Mouse (Mus musculus) cortical plate, adult 2 months (tissue): ENCODE data around the gene Crtc2. TPM values are rescaled to one million over a fixed set of nuclear protein-coding genes. Genes with fewer than 3 reads are reported as not detected.
"Not testable (repeated sequence)": the region's sequence is repeated elsewhere in the genome, so short reads cannot be mapped to it uniquely, and the experiment has no call there.

ENCODE experiments used
- H3K27ac ChIP-seq: fragments of 200-500 bp; 2 replicates; pipeline ENCODE4 v1.5.1; 2012; ENCODE audit warnings: low read length, control low read depth, inconsistent platforms; ENCODE audit not compliant: insufficient read depth
- H3K4me1 ChIP-seq: fragments of 200-500 bp; 2 replicates; pipeline ENCODE4 v1.6.1; 2011; ENCODE audit warnings: low read length; ENCODE audit not compliant: control insufficient read depth, insufficient read depth
- H3K4me3 ChIP-seq: fragments of 200-500 bp; 2 replicates; pipeline ENCODE4 v1.5.1; 2011; ENCODE audit warnings: mild to moderate bottlenecking, low read length, control low read depth; ENCODE audit not compliant: insufficient read depth
- CTCF ChIP-seq: fragments of 200-500 bp; IDR thresholded peaks from 2 replicates; pipeline ENCODE4 v1.5.1; 2011; ENCODE audit warnings: mild to moderate bottlenecking, control low read depth, low read length; ENCODE audit not compliant: insufficient read depth; ENCODE audit errors: extremely low read depth
- POLR2A ChIP-seq: fragments of 200-500 bp; IDR thresholded peaks from 2 replicates; pipeline ENCODE4 v1.6.1; 2011; ENCODE audit warnings: mild to moderate bottlenecking, low read length, control low read depth; ENCODE audit not compliant: insufficient read depth; ENCODE audit errors: extremely low read depth
- polyA plus RNA-seq: library from polyadenylated mRNA; depleted of rRNA; stranded (reverse); fragments of >200 nt; gene quantifications from 2 replicates; pipeline ENCODE4 v1.2.3, GENCODE M21; 2012

The Crtc2 gene
- polyA plus RNA-seq, 1 experiment = 45.7 TPM

- Histone ChIP-seq H3K4me1 (no peaks in the 10 kb centered on the region), H3K4me3 (no peak overlapping the region), H3K27ac (no peak overlapping the region)
- TF ChIP-seq POLR2A = no peak
- TF ChIP-seq CTCF = no peak
Observed at GRCm38 (mm10) chr3:90241669-90242358, 12.1 kb upstream of the Crtc2 start.

GRCm38 (mm10) chr3:90242984-90243775, 10.8 kb upstream of the Crtc2 start, which contains the start of gene Creb3l4:
TSS of gene Creb3l4 (minus strand) at chr3:90243512.
- H3K27ac ChIP-seq = no peak within 1 kb of the TSS
- H3K4me3 ChIP-seq = 0 out of 2 replicates have a peak within 1 kb of the TSS, but pooled peaks have one; percentile 7
- no peak for TF ChIP-seq POLR2A
- TF ChIP-seq CTCF = no peak
- no peaks in the 10 kb centered on the region for H3K4me1 ChIP-seq

- H3K4me1 ChIP-seq = no peaks in the 10 kb centered on the region
- no peak overlapping the region for H3K27ac ChIP-seq
- H3K4me3 ChIP-seq = no peak overlapping the region
- no peak for TF ChIP-seq CTCF
- no peak for TF ChIP-seq POLR2A
Observed at GRCm38 (mm10) chr3:90245406-90245805, 8.6 kb upstream of the Crtc2 start.

- Histone ChIP-seq H3K4me1 (peaks cover 2% of the 10 kb centered on the region; the same call in 1 of the 2 replicates), H3K4me3 (peak overlapping the region; percentile 66), H3K27ac (peak overlapping the region; percentile 85)
- no peak for TF ChIP-seq CTCF
- TF ChIP-seq POLR2A = no peak
Observed at GRCm38 (mm10) chr3:90247630-90247959, 6.4 kb upstream of the Crtc2 start.

- peak within 1 kb of the TSS; percentile 85 for H3K27ac ChIP-seq
- peak within 1 kb of the TSS; percentile 66 for H3K4me3 ChIP-seq
- peak; percentile 78; the same call in 1 of the 2 replicates for TF ChIP-seq POLR2A
- no peak for TF ChIP-seq CTCF
- H3K4me1 ChIP-seq = peaks cover 2% of the 10 kb centered on the region; the same call in 1 of the 2 replicates
Observed at GRCm38 (mm10) chr3:90247960-90248745, 5.8 kb upstream of the Crtc2 start, which contains the start of gene Slc39a1. TSS of gene Slc39a1 (plus strand) at chr3:90248172.

GRCm38 (mm10) chr3:90248746-90249100, 5.2 kb upstream of the Crtc2 start:
- Histone ChIP-seq H3K4me1 (peaks cover 2% of the 10 kb centered on the region), H3K4me3 (peak overlapping the region; percentile 66), H3K27ac (peak overlapping the region; percentile 76; the same call in 1 of the 2 replicates)
- no peak for TF ChIP-seq POLR2A
- no peak for TF ChIP-seq CTCF

- TF ChIP-seq POLR2A (no peak), CTCF (no peak)
- peaks cover 5% of the 10 kb centered on the region for H3K4me1 ChIP-seq
- no peak overlapping the region for H3K27ac ChIP-seq
- H3K4me3 ChIP-seq = no peak overlapping the region
Observed at GRCm38 (mm10) chr3:90250791-90251190, 3.2 kb upstream of the Crtc2 start.

- not testable (repeated sequence) for H3K4me1 ChIP-seq, H3K4me3 ChIP-seq, H3K27ac ChIP-seq
Observed at GRCm38 (mm10) chr3:90251731-90252226, 2.2 kb upstream of the Crtc2 start.

- H3K4me3 ChIP-seq, H3K4me1 ChIP-seq, H3K27ac ChIP-seq: not testable (repeated sequence)
Observed at GRCm38 (mm10) chr3:90252659-90253058, 1.3 kb upstream of the Crtc2 start.

- not testable (repeated sequence) for H3K4me1 ChIP-seq, H3K27ac ChIP-seq, H3K4me3 ChIP-seq
Observed at GRCm38 (mm10) chr3:90253174-90253573, 789 bp upstream of the Crtc2 start.
